Mouse (Mus musculus): ENCODE measurements around the gene Mre11a.
"Not testable (repeated sequence)": the region's sequence is repeated elsewhere in the genome, so short reads cannot be mapped to it uniquely, and the experiment has no call there.

The Mre11a gene

DNA sequence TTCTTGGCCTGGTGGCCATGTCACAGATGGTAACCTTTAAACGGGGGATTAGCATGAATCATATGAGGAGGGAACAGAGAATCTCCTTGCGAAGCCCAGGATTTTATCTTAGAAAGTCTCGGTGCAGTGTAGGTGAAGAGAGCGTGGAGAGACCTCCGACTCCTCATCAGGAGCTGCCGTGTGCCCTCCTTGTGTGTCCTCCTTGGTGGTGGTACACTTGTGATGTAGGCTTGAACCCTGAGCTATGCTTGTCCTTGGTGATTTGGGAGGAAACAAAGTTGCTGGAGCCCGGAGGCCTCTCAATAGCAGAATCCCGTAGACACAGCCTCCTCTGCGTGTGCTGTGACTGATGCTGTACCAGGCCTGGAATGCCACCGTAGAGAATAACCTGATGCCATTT is 86.3 kb downstream of the Mre11a start:
- DNase-seq, result no peak

DNA sequence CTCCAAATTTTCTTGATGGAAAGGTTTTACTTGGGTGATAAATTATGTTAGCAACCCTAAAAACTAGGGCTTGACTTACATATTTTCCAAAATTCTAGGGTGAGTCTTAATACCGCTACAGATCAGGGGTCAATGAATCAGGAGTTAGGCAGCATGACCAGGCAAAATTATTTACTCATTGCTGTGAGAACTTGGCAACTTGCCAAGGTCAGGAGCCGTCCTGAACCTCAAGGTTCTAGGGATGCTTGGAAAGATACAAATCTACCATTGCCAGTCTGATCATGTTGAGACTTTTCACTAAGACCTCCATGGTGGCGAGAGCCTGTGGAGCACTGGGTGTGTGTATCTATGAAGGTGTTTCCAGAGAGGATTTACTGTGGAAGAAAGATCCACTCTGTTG is 87.1 kb downstream of the Mre11a start:
- no peak for DNase-seq

- no peak for DNase-seq
Observed at GRCm38 (mm10) chr9:14872181-14872930, 87.9 kb downstream of the Mre11a start.

DNA sequence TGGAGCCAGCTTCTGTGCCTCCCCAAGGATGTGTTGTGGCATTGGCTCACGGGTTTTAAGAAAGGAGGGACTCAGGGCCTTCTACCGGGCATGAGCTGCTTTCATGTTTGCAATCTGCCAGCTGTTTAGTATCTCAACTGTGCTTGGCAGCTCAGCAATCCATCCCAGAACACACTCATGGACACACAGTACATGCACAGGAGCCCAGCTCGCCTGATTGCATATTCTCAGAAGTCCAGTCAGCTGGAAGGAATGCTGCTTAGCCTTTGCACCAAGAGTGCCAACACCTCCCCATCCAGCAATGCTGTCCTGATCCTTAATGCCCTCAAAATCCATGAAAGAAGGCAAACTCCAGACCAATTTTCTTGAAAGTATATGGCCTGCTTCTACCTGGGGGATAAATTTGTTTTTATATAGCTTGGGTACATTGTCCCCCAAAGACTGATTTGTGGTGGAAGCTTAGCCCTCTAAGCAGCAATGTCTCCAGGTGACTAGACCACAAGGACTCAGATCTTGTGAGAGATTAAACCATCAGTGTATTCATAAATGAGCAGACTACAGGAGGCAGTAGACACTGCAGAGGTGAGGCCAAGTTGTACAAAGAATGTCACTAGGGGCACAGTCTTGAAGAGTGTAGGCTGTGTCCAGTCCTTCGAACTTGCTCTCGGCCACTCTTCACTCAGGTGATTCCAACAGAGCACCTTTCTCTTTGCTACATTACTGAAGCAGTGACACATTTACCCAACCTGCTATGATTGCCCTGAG is 91.5 kb downstream of the Mre11a start:
- DNase-seq, result no peak

- DNase-seq, result not testable (repeated sequence)
Observed at GRCm38 (mm10) chr9:14876566-14876965, 92.1 kb downstream of the Mre11a start.

DNA sequence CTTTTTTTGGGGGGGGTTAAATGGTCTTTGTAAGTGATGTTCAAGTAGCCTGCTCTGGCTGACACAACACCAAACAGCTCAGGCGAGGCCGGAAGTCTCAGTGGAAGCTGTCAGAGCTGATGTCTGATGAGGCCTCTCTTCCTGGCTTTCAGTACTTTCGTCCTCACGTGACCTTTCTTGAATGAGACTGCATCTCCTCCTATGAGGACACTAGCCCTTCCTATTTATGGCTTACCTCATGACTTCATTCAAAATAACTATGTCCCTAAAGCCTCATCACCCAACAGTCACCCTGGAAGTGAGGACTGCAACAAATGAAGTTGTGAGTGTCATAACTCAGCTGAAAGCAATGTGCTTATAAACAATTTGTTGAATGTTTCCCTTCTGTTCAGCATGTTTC is 100.2 kb downstream of the Mre11a start:
- no peak for DNase-seq

DNA sequence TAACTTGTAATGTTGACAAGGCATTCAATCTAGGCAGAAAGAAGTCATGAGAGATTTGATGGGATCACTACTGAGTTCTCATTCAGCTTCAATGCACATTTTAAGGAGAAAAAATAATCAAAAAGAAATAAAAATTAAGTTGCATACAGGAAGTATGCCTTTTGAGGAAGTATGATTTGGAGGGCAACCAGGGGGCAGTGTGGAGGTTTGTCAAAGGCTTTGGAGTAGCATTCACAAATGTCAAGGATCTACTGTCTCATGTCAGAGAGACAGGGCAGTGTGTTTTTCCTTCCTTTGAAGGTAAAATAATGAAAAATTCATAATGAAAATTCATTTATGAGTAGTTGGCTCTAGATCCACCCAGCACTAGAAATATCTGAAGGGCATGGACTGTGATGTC is 100.7 kb downstream of the Mre11a start:
- DNase-seq, result peak; percentile 54 to 57

- DNase-seq, result no peak
Observed at GRCm38 (mm10) chr9:14885954-14886353, 101.5 kb downstream of the Mre11a start.

All from B cell, adult 2 months (primary cell).